Mouse (Mus musculus) limb, embryonic 14.5 days (tissue): ENCODE measurements around the gene Tmem132b. TPM values are rescaled to one million over a fixed set of nuclear protein-coding genes. Genes with fewer than 3 reads are reported as not detected.

Source experiments
- ATAC-seq: fragments of 200-750 bp; cut with Nextera tagmentation; 2 replicates; pipeline ENCODE4 v1.8.0; 2017; ENCODE audit warnings: low read depth, moderate number of reproducible peaks, moderate TSS enrichment; ENCODE audit not compliant: low FRiP score
- DNase-seq: peaks from one replicate; pipeline ENCODE4 v3.0.0-alpha.2; 2015; ENCODE audit warnings: low spot score
- H3K27ac ChIP-seq: fragments of 300-500 bp; sonication (generic); replicated peaks from 2 replicates; pipeline ENCODE4 v1.5.1; 2014; ENCODE audit warnings: low read depth, mild to moderate bottlenecking, low read length, moderate library complexity, mixed read lengths
- H3K27me3 ChIP-seq: fragments of 300-500 bp; sonication (generic); 2 replicates; pipeline ENCODE4 v1.6.1; 2014; ENCODE audit warnings: low read length, mixed read lengths; ENCODE audit not compliant: control insufficient read depth, insufficient read depth
- H3K36me3 ChIP-seq: fragments of 300-500 bp; sonication (generic); 2 replicates; pipeline ENCODE4 v1.6.1; 2014; ENCODE audit warnings: mild to moderate bottlenecking, low read length, moderate library complexity, mixed read lengths; ENCODE audit not compliant: control insufficient read depth, insufficient read depth
- H3K4me1 ChIP-seq: fragments of 300-500 bp; sonication (generic); 2 replicates; pipeline ENCODE4 v1.6.1; 2014; ENCODE audit warnings: antibody characterized with exemption, low read length, mixed read lengths; ENCODE audit not compliant: control insufficient read depth, insufficient read depth
- H3K4me2 ChIP-seq: fragments of 300-500 bp; sonication (generic); replicated peaks from 2 replicates; pipeline ENCODE4 v1.6.1; 2014; ENCODE audit warnings: low read depth, mild to moderate bottlenecking, low read length, moderate library complexity; ENCODE audit not compliant: severe bottlenecking
- H3K4me3 ChIP-seq: fragments of 300-500 bp; sonication (generic); replicated peaks from 2 replicates; pipeline ENCODE4 v1.5.1; 2014; ENCODE audit warnings: low read length
- H3K9ac ChIP-seq: fragments of 300-500 bp; sonication (generic); 2 replicates; pipeline ENCODE4 v1.6.1; 2014; ENCODE audit warnings: mild to moderate bottlenecking, low read depth, low read length, moderate library complexity; ENCODE audit not compliant: severe bottlenecking
- H3K9me3 ChIP-seq: fragments of 300-500 bp; sonication (generic); 2 replicates; pipeline ENCODE4 v1.6.1; 2016; ENCODE audit warnings: low read length; ENCODE audit not compliant: control insufficient read depth
- POLR2A ChIP-seq: fragments of 200-500 bp; IDR thresholded peaks from 2 replicates; pipeline ENCODE4 v1.8.0; 2012; ENCODE audit warnings: inconsistent platforms, mild to moderate bottlenecking, moderate library complexity, borderline replicate concordance; ENCODE audit not compliant: insufficient read depth, insufficient read length; ENCODE audit errors: extremely low read depth
- WGBS: fragments of 180-500 bp; shearing (Covaris S2); extraction: QIAGEN DNeasy Blood & Tissue Kit; methylation state at CpG from one replicate; pipeline ENCODE4 v1.1.7; 2014; 5-methylcytosine and 5-hydroxymethylcytosine counted together
- polyA plus RNA-seq, 2 experiments: library from polyadenylated mRNA; depleted of rRNA in 1 of 2; stranded (reverse) in 1 of 2; unstranded in 1 of 2; fragments of >200 nt; fragmentation: Nextera tagmentation in 1 of 2; extraction: Ambion mirVana in 1 of 2; gene quantifications; 2 replicates each; pipeline versions ENCODE4 v1.2.1 to v1.2.3; 2012 to 2014

Gene Tmem132b
- polyA plus RNA-seq, 2 experiments, result 0.28 to 0.36 TPM

DNA sequence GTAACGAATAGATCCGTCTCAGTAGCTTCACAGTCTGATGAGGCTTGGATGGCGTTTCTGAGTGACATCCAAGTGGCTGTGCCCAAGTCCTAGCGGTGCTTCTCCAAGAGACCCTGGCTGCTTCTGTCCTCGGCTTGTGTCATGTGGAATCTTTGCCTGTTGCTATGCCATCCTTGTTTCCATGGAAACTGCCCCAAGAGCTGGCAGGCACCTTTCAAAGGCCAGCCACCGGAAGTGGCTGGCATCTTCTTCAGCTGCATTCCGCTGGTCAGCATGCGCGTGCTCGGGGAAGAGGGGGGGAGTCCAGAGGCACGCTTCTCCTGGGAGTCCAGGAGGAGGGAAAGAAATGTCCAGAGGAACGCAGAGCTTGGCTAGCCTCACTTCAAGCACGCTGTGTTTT, 144.0 kb downstream of the Tmem132b start:
- WGBS, result 57% methylated on average over 13 of the region's 13 CpGs
- Histone ChIP-seq H3K4me1 (no peaks in the 10 kb centered on the region), H3K9me3 (no peaks in the 10 kb centered on the region), H3K4me3 (no peak overlapping the region), H3K36me3 (no peaks in the 10 kb centered on the region), H3K4me2 (no peak overlapping the region), H3K27ac (no peak overlapping the region), H3K27me3 (no peaks in the 10 kb centered on the region), H3K9ac (no peak overlapping the region)
- ATAC-seq (no peak), DNase-seq (no peak)
- no peak for TF ChIP-seq POLR2A

DNA sequence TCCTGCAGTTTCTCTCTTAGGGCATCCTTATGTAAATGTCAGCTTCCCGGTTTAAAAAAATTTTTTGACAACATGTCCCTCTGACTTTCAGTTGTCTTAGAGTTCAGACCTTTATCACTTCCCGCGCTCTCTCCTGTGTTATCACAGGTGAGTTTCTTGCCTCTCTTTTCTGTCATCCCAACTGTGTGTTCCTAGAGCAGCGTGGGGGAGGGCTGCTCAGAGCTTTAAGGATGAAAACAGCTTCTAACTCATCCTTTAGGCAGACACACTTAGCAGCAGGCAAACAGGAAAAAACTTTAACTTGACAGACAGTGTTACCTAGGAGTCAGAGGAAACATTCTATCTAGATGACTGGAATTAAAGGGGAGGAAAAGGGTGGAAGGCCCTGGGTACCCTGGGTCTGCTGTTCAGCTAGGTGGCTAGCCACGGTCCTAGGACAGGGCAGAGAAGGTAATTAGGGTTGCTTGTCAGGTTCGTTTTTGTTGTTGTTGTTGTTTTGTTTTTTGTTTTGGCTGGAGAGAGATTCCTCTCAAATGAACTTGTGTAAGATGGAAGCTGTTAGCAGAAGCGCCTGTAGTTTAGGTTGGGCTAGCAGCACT, 144.6 kb downstream of the Tmem132b start:
- H3K9me3 ChIP-seq, result no peaks in the 10 kb centered on the region
- no peaks in the 10 kb centered on the region for H3K4me1 ChIP-seq
- 69% methylated on average over 7 of the region's 7 CpGs for WGBS
- H3K4me2 ChIP-seq, result no peak overlapping the region
- DNase-seq (no peak), ATAC-seq (no peak)
- no peaks in the 10 kb centered on the region for H3K27me3 ChIP-seq
- no peak overlapping the region for H3K4me3 ChIP-seq
- TF ChIP-seq POLR2A, result no peak
- no peak overlapping the region for H3K9ac ChIP-seq
- H3K36me3 ChIP-seq, result no peaks in the 10 kb centered on the region
- no peak overlapping the region for H3K27ac ChIP-seq

DNA sequence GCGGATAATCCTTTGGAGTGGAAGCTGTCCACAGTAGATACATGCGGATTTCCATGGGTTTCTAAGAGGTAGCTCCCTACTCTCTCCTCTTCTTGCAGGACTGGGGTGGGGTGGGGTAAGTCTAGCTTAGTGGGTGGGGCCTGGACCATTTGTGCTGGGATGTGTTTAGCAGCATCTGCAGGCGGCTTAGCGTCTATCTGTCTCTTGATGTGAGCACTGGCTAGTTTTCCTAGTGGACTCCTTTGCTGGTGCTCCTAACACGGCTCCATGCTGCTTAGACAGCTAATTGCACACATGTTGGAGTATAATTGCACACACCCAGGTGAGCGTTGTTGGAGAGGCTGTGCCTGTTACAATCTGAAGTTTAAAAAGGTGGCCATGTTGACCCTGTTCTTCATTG, 149.3 kb downstream of the Tmem132b start:
- ATAC-seq (no peak), DNase-seq (no peak)
- WGBS, result 84% methylated on average over 6 of the region's 6 CpGs

DNA sequence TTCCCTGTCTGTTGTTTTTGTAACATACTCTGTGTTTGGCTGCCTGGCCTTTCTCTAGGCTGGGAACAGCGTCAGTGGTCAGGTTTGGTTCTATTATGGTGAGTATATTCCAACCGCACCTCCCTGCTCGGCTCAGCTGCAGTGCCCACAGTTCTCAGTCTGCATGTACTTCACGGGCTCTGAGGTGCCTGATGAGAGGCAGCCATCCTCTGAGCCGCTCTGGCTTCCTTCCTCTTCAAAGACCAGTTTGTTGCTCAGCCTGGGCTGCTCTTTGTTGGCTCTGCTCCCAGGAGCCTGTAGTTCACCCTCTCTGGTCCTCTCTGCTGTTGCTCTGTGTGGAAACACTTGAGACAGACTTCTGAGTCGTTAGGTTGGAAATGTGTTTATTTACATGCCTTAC, 151.9 kb downstream of the Tmem132b start:
- no peaks in the 10 kb centered on the region for H3K36me3 ChIP-seq
- H3K4me2 ChIP-seq, result no peak overlapping the region
- H3K9me3 ChIP-seq, result no peaks in the 10 kb centered on the region
- no peaks in the 10 kb centered on the region for H3K4me1 ChIP-seq
- no peak overlapping the region for H3K9ac ChIP-seq
- no peak overlapping the region for H3K27ac ChIP-seq
- TF ChIP-seq POLR2A, result no peak
- DNase-seq, result no peak
- H3K4me3 ChIP-seq, result no peak overlapping the region
- no peaks in the 10 kb centered on the region for H3K27me3 ChIP-seq
- ATAC-seq, result no peak
- WGBS, result 72% methylated on average over 6 of the region's 6 CpGs

More for the DNA sequence above, 149.3 kb downstream of the Tmem132b start:
- Histone ChIP-seq H3K9me3 (no peaks in the 10 kb centered on the region), H3K27ac (no peak overlapping the region), H3K4me3 (no peak overlapping the region), H3K4me2 (no peak overlapping the region), H3K9ac (no peak overlapping the region), H3K27me3 (no peaks in the 10 kb centered on the region), H3K4me1 (no peaks in the 10 kb centered on the region), H3K36me3 (no peaks in the 10 kb centered on the region)
- no peak for TF ChIP-seq POLR2A

DNA sequence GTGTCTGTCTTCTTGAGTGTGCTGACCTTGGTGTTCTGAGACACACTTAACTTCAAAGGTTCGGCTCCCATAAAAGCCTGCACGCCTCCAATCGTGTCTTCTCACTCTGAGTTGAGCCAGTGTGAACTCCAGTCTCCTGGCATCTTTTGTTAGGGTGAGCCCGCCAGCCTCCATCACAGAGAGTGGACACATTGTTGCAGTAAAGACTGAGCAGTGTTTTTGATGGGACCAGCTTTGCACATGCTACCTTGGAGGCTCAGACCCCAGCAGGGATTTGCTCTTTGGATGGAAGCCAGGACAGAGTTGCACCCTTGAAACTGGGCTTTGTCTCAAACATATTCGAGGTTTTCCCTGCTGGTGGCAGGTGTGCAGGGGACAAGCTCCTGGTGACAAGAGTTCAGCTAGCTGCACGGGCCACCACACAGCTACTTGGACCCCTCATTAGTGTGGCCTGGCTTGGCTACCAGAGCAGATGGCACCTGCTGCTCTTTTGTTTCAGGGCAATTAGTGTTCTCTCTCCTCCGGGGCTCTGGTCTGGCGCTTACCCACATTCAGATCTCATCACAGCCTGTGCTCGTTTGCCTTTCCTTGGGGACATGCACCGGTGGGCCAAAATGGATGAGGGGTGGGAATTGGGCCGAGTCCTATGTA, 154.2 kb downstream of the Tmem132b start:
- Histone ChIP-seq H3K36me3 (no peaks in the 10 kb centered on the region), H3K9ac (no peak overlapping the region), H3K27me3 (no peaks in the 10 kb centered on the region), H3K9me3 (no peaks in the 10 kb centered on the region), H3K4me1 (no peaks in the 10 kb centered on the region), H3K4me2 (no peak overlapping the region), H3K4me3 (no peak overlapping the region), H3K27ac (no peak overlapping the region)
- ATAC-seq (no peak), DNase-seq (no peak)
- 63% methylated on average over 11 of the region's 11 CpGs for WGBS
- TF ChIP-seq POLR2A, result no peak

DNA sequence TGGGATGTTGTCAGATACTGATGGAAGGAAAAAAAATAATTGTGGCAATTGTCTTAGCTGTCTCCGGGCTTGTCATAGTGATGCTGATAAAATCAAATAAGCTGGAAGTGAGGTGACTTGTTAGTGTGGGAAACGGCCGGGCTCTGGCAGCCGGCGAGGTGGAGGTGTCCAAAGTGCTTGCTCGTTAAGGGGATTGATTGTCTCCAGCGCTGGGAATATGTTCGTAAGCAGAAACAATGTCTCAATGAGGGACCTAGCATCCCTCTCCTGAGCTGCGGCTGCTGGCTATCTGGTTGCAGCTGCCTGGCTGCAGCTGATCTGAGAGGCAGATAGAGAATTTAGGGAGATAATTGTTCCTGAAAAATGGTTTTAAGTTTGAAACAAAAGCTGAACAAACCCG, 161.0 kb downstream of the Tmem132b start:
- H3K9me3 ChIP-seq, result no peaks in the 10 kb centered on the region
- H3K27ac ChIP-seq, result no peak overlapping the region
- H3K4me2 ChIP-seq, result no peak overlapping the region
- ATAC-seq, result no peak
- no peak for DNase-seq
- no peak for TF ChIP-seq POLR2A
- no peaks in the 10 kb centered on the region for H3K4me1 ChIP-seq
- no peaks in the 10 kb centered on the region for H3K27me3 ChIP-seq
- H3K4me3 ChIP-seq, result no peak overlapping the region
- WGBS, result 49% methylated on average over 10 of the region's 10 CpGs
- H3K9ac ChIP-seq, result no peak overlapping the region
- no peaks in the 10 kb centered on the region for H3K36me3 ChIP-seq
